22 mouse cellular contexts compared by ENCODE assay signal in the genomic region with DNA sequence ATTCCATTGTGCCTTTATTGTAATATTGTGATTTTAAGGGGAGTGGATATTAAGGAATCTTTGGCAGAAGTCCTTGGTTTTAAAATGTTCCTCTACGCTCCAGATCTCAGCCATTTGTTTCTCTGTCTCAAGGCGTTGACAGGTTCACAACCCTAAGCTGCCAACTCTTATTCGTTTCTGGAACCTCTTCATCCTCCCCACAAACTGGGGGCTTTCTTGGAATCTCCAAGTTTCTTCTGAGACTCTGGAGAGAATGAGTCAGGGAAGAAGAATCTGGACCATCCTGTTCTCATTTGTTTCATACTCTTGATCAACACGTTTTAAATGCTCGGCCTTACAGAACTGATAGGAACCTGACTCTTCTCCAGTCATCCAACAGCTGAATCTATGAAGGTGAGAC.
DNase-seq lines count a peak whose midpoint lies in the region; ATAC-seq lines count a peak whose summit lies in the region.
"Had no signal": no experiment of that assay in that cellular context is flagged by ENCODE, and none has a peak within 500 bp of the region (broad histone marks: within the 10 kb centered on the region; RNA-seq: fewer than 3 reads in every experiment).

No protein-coding gene starts in this region.

- ATAC-seq in heart, embryonic 11.5 days (replicated peaks; ENCODE audit: insufficient number of reproducible peaks, low FRiP score, low TSS enrichment), result no peak
- no peak for ATAC-seq in midbrain, embryonic 13.5 days
- ATAC-seq in heart, embryonic 15.5 days (replicated peaks; ENCODE audit: insufficient number of reproducible peaks, insufficient read depth, low FRiP score, low read depth), result no peak
- no peak for ATAC-seq in erythroblast, adult 5-6 weeks (replicated peaks; ENCODE audit: low FRiP score, poor library complexity, severe bottlenecking)
- ATAC-seq: activated CD4-positive, CD25-positive, alpha-beta regulatory T cell, adult 4 months; forebrain, embryonic 15.5 days; hindbrain, embryonic 16.5 days; midbrain, embryonic 16.5 days; Patski had no signal

- 58% methylated on average over 5 of the region's 5 CpGs for WGBS in heart, embryonic 11.5 days (ENCODE audit: insufficient replicate concordance)
- WGBS in midbrain, embryonic 10.5 days, result 91% methylated on average over 5 of the region's 5 CpGs
- 93% methylated on average over 5 of the region's 5 CpGs for WGBS in midbrain, embryonic 13.5 days
- 53% methylated on average over 5 of the region's 5 CpGs for WGBS in heart, embryonic 15.5 days

- no peaks in the 10 kb centered on the region for H3K36me3 ChIP-seq in heart, embryonic 11.5 days (ENCODE audit: control insufficient read depth, insufficient read depth, low read length)
- no peaks in the 10 kb centered on the region for H3K36me3 ChIP-seq in midbrain, embryonic 10.5 days
- H3K36me3 ChIP-seq in midbrain, embryonic 13.5 days, result no peaks in the 10 kb centered on the region
- no peaks in the 10 kb centered on the region for H3K36me3 ChIP-seq in heart, embryonic 15.5 days
- H3K36me3 ChIP-seq: embryonic facial prominence, embryonic 13.5 days; forebrain, embryonic 15.5 days had no signal

- H3K27ac ChIP-seq in heart, embryonic 11.5 days (ENCODE audit: low read depth, low read length), result no peak overlapping the region
- H3K27ac ChIP-seq in midbrain, embryonic 10.5 days (replicated peaks), result 0 out of 2 replicates have a peak overlapping the region, but pooled peaks have one; percentile 23
- no peak overlapping the region for H3K27ac ChIP-seq in midbrain, embryonic 13.5 days
- peak overlapping the region; percentile 52 for H3K27ac ChIP-seq in heart, embryonic 15.5 days
- H3K27ac ChIP-seq: embryonic facial prominence, embryonic 13.5 days; forebrain, embryonic 15.5 days had no signal

- no peaks in the 10 kb centered on the region for H3K27me3 ChIP-seq in heart, embryonic 11.5 days (ENCODE audit: control insufficient read depth, insufficient read depth, low read length)
- H3K27me3 ChIP-seq in midbrain, embryonic 10.5 days (ENCODE audit: low read depth, poor library complexity, severe bottlenecking), result peaks cover 13% of the 10 kb centered on the region
- H3K27me3 ChIP-seq in midbrain, embryonic 13.5 days, result no peaks in the 10 kb centered on the region
- H3K27me3 ChIP-seq in heart, embryonic 15.5 days, result no peaks in the 10 kb centered on the region
- H3K27me3 ChIP-seq: embryonic facial prominence, embryonic 13.5 days; forebrain, embryonic 15.5 days; Patski had no signal

- H3K4me1 ChIP-seq in heart, embryonic 11.5 days (ENCODE audit: control insufficient read depth, insufficient read depth, low read length), result peaks cover 18% of the 10 kb centered on the region
- peaks cover 53% of the 10 kb centered on the region for H3K4me1 ChIP-seq in midbrain, embryonic 10.5 days
- H3K4me1 ChIP-seq in midbrain, embryonic 13.5 days (replicated peaks), result peaks cover 36% of the 10 kb centered on the region
- H3K4me1 ChIP-seq in heart, embryonic 15.5 days (replicated peaks), result peaks cover 18% of the 10 kb centered on the region

- peak; percentile 94 for DNase-seq in heart, adult 11 months
- no peak for DNase-seq in midbrain, embryonic 10.5 days (ENCODE audit: low spot score)
- no peak for DNase-seq in left cerebral cortex, postnatal 10 days (ENCODE audit: extremely low spot score in 1 of 2, low spot score in 2 of 2)
- DNase-seq in left cerebral cortex, adult 9 months (ENCODE audit: low spot score in 2 of 2), result no peak
- DNase-seq: adrenal gland, postnatal 25 days; cerebellum, adult 18-20 months; kidney, adult 18-20 months; kidney, postnatal 14 days; lung, adult 2 months; retina, postnatal 1 day; right cerebral cortex, postnatal 4 days; thymus, postnatal 4 days had no signal

- H3K4me3 ChIP-seq in heart, embryonic 11.5 days (ENCODE audit: low read depth, low read length), result no peak overlapping the region
- no peak overlapping the region for H3K4me3 ChIP-seq in midbrain, embryonic 10.5 days
- no peak overlapping the region for H3K4me3 ChIP-seq in midbrain, embryonic 13.5 days (replicated peaks)
- no peak overlapping the region for H3K4me3 ChIP-seq in heart, embryonic 15.5 days
- H3K4me3 ChIP-seq: embryonic facial prominence, embryonic 13.5 days; forebrain, embryonic 15.5 days had no signal

- H3K4me2 ChIP-seq in heart, embryonic 11.5 days, result no peak overlapping the region
- no peak overlapping the region for H3K4me2 ChIP-seq in midbrain, embryonic 13.5 days (replicated peaks)
- H3K4me2 ChIP-seq in heart, embryonic 15.5 days, result no peak overlapping the region
- H3K4me2 ChIP-seq: embryonic facial prominence, embryonic 13.5 days; forebrain, embryonic 15.5 days had no signal

- intact Hi-C loops in left cerebral cortex, postnatal 10 days (cut with DNase I), result no loop called here

- H3K9ac ChIP-seq in heart, embryonic 11.5 days (ENCODE audit: low read depth, low read length), result no peak overlapping the region
- no peak overlapping the region for H3K9ac ChIP-seq in midbrain, embryonic 13.5 days (replicated peaks)
- no peak overlapping the region for H3K9ac ChIP-seq in heart, embryonic 15.5 days
- H3K9ac ChIP-seq: embryonic facial prominence, embryonic 13.5 days; forebrain, embryonic 15.5 days had no signal

- no peaks in the 10 kb centered on the region for H3K9me3 ChIP-seq in heart, embryonic 11.5 days (replicated peaks; ENCODE audit: control insufficient read depth, low read length)
- no peaks in the 10 kb centered on the region for H3K9me3 ChIP-seq in midbrain, embryonic 10.5 days (replicated peaks)
- no peaks in the 10 kb centered on the region for H3K9me3 ChIP-seq in midbrain, embryonic 13.5 days
- H3K9me3 ChIP-seq in heart, embryonic 15.5 days (replicated peaks), result no peaks in the 10 kb centered on the region
- H3K9me3 ChIP-seq: embryonic facial prominence, embryonic 13.5 days; forebrain, embryonic 15.5 days had no signal

Comparison
In these comparisons a context has a peak if more than half of its experiments do, and no peak if none do; other contexts are left out.
1. H3K27ac ChIP-seq: peak in midbrain, embryonic 10.5 days (single experiment) and heart, embryonic 15.5 days (single experiment); none in heart, embryonic 11.5 days (single experiment) and midbrain, embryonic 13.5 days (single experiment).